Mouse (Mus musculus) E14TG2a.4 (cell line): ENCODE results near the gene Coa5.

Source experiments
- H3K27me3 ChIP-seq: 2 replicates; pipeline ENCODE4 v1.6.1; 2014; ENCODE audit warnings: low read length, control low read depth; ENCODE audit not compliant: insufficient read depth
- H3K36me3 ChIP-seq: 2 replicates; pipeline ENCODE4 v1.6.1; 2014; ENCODE audit warnings: low read length, control low read depth; ENCODE audit not compliant: insufficient read depth
- H3K4me1 ChIP-seq: replicated peaks from 2 replicates; pipeline ENCODE4 v1.6.1; 2014; ENCODE audit warnings: low read depth, low read length, control low read depth
- H3K4me3 ChIP-seq: replicated peaks from 2 replicates; pipeline ENCODE4 v1.5.1; 2014; ENCODE audit warnings: mild to moderate bottlenecking, low read length
- H3K9me3 ChIP-seq: 2 replicates; pipeline ENCODE4 v1.6.1; 2014; ENCODE audit warnings: low read length, control low read depth
- CTCF ChIP-seq: conservative IDR thresholded peaks from 2 replicates; pipeline ENCODE4 v1.5.1; 2014; ENCODE audit warnings: low read length
- NANOG ChIP-seq: IDR thresholded peaks from 2 replicates; pipeline ENCODE4 v1.6.1; 2014; ENCODE audit warnings: borderline replicate concordance, low read length, mixed read lengths
- POU5F1 ChIP-seq: IDR thresholded peaks from 2 replicates; pipeline ENCODE4 v1.6.1; 2014; ENCODE audit warnings: low read length, borderline replicate concordance

The Coa5 gene

DNA sequence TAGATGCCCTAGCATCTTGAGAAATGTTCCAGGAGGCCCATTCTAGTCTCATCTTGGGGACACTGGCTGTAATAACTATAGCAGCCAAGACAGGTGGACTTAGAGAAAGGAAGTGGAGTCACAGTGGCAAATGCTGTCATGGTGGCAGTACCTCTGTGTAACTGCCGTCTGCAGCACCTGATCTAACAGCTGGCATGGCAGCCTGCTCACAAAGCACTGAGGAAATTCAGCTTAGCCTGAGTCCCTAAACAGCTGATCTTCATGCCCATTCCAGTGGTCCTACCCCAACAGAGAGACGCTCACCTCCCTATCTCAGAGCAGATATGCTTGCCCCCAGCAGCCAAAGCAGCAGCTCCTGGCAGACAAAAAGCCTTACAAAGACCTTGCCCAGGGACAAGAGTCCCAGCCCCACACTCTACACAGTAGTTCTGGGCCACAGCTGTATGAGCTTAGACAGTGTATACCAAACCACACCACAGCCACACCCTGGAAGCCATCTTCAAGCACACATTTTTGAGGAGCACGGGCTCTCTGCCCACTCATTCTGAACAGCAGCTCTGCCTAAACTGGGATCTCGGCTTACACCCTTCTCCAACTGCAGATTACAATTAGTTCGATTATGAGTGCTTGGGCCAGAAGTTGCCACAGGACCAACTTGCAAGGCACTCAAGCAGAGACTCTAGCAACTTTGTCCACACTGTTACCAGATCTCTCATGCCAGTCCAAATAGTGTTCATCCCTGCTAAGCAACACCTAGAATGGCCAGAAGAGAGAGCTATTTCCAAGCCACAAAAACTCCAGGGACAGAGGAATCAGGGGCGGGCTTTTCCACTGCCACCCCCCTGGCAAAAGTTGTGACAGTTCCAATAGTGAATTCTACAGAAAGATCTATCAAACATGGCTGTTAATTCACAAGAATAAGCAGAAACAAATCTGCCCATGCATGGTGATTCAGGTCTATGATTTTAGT, 41.6 kb upstream of the Coa5 start:
- no peaks in the 10 kb centered on the region for H3K9me3 ChIP-seq
- TF ChIP-seq CTCF (no peak), NANOG (no peak)
- no peak overlapping the region for H3K4me3 ChIP-seq
- no peaks in the 10 kb centered on the region for H3K4me1 ChIP-seq
- no peaks in the 10 kb centered on the region for H3K36me3 ChIP-seq
- H3K27me3 ChIP-seq: no peaks in the 10 kb centered on the region

GRCm38 (mm10) chr1:37469007-37469406, 39.1 kb upstream of the Coa5 start:
- TF ChIP-seq CTCF: no peak
- TF ChIP-seq NANOG: no peak
- no peak for TF ChIP-seq POU5F1
- Histone ChIP-seq H3K36me3 (no peaks in the 10 kb centered on the region), H3K27me3 (no peaks in the 10 kb centered on the region), H3K9me3 (no peaks in the 10 kb centered on the region), H3K4me3 (no peak overlapping the region), H3K4me1 (no peaks in the 10 kb centered on the region)

DNA sequence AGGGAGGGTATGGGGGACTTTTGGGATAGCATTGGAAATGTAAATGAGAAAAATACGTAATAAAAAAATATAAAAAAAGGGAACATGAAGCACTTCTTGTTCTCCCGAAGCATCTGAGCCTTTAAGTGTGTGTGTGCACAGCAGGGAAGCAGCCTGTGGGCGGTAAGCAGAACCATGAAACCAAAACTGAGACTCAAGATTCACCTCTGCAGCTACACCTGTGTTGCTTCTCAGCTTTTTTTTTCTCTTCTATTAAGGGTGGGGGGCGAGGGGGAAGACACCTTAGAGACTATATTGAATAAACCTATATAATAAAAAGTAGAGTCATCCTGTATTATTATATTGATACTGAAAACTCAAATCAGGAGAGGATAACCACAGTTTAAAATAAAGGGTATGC, 37.9 kb upstream of the Coa5 start:
- no peaks in the 10 kb centered on the region for H3K9me3 ChIP-seq
- H3K4me3 ChIP-seq: no peak overlapping the region
- no peaks in the 10 kb centered on the region for H3K4me1 ChIP-seq
- no peak for TF ChIP-seq POU5F1
- TF ChIP-seq CTCF: no peak
- no peak for TF ChIP-seq NANOG
- no peaks in the 10 kb centered on the region for H3K36me3 ChIP-seq
- no peaks in the 10 kb centered on the region for H3K27me3 ChIP-seq

- H3K27me3 ChIP-seq: no peaks in the 10 kb centered on the region
- TF ChIP-seq POU5F1: no peak
- no peak for TF ChIP-seq CTCF
- no peak for TF ChIP-seq NANOG
- H3K4me1 ChIP-seq: no peaks in the 10 kb centered on the region
- H3K4me3 ChIP-seq: no peak overlapping the region
- no peaks in the 10 kb centered on the region for H3K36me3 ChIP-seq
- H3K9me3 ChIP-seq: no peaks in the 10 kb centered on the region
Observed at GRCm38 (mm10) chr1:37466322-37466995, 36.6 kb upstream of the Coa5 start.

DNA sequence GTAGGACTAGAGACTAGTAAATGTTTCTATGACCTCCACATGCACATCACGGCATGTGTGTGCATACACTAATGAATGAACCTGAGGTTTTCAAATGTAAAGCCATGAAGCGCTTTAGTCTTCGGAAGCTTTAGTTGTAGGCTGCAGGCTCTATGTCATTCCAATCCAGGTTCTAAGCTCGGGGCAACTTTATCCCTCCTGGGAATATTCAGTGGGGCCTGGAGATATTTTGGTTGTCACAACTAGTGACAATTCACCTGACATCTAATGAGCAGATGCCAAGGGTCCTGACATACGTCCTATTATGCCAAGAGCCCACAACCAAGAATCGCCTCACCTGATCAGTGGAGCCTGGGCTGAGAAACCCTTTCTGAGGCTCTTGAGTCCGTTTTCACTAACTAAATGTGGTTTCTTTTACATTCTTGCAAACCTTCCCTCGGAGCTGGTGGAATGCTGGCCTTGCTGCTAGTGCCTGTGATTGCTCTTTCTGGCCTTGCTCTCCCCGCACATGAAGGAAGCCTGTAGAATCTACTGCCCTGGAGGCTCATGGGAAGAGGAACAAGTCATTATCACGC, 35.1 kb upstream of the Coa5 start:
- TF ChIP-seq NANOG: no peak
- TF ChIP-seq CTCF: no peak
- no peak for TF ChIP-seq POU5F1
- Histone ChIP-seq H3K4me1 (no peaks in the 10 kb centered on the region), H3K27me3 (no peaks in the 10 kb centered on the region), H3K4me3 (no peak overlapping the region), H3K36me3 (no peaks in the 10 kb centered on the region), H3K9me3 (no peaks in the 10 kb centered on the region)

- Histone ChIP-seq H3K9me3 (no peaks in the 10 kb centered on the region), H3K36me3 (0 out of 2 replicates have a peak, but pooled peaks cover 2% of the 10 kb centered on the region), H3K4me1 (no peaks in the 10 kb centered on the region), H3K27me3 (no peaks in the 10 kb centered on the region), H3K4me3 (no peak overlapping the region)
- TF ChIP-seq NANOG: no peak
- no peak for TF ChIP-seq POU5F1
- TF ChIP-seq CTCF: no peak
Observed at GRCm38 (mm10) chr1:37457546-37457945, 27.6 kb upstream of the Coa5 start.

GRCm38 (mm10) chr1:37451270-37451669, 21.4 kb upstream of the Coa5 start:
- no peaks in the 10 kb centered on the region for H3K27me3 ChIP-seq
- H3K36me3 ChIP-seq: peaks cover 15% of the 10 kb centered on the region
- TF ChIP-seq POU5F1 (no peak), NANOG (no peak), CTCF (no peak)
- H3K4me3 ChIP-seq: no peak overlapping the region
- H3K9me3 ChIP-seq: no peaks in the 10 kb centered on the region
- no peaks in the 10 kb centered on the region for H3K4me1 ChIP-seq

- Histone ChIP-seq H3K36me3 (peaks cover 23% of the 10 kb centered on the region), H3K9me3 (no peaks in the 10 kb centered on the region), H3K4me1 (no peaks in the 10 kb centered on the region), H3K27me3 (no peaks in the 10 kb centered on the region), H3K4me3 (no peak overlapping the region)
- TF ChIP-seq POU5F1 (no peak), CTCF (peak; percentile 85)
Observed at GRCm38 (mm10) chr1:37448361-37449095, 18.6 kb upstream of the Coa5 start.
